Mouse (Mus musculus): ENCODE measurements around the gene Bysl. TPM values are rescaled to one million over a fixed set of nuclear protein-coding genes. Genes with fewer than 3 reads are reported as not detected.
"Not testable (repeated sequence)": the region's sequence is repeated elsewhere in the genome, so short reads cannot be mapped to it uniquely, and the experiment has no call there.

The Bysl gene
- 9.5 and 9.8 TPM in 2 replicates for polyA plus RNA-seq (2012; rRNA removed)

GRCm38 (mm10) chr17:47610849-47611660 lies at the start of gene Bysl, which contains the start of the genes Med20 and Gm20517:
TSS of gene Bysl (minus strand) at chr17:47611492.
TSS of gene Med20 (plus strand) at chr17:47611582.
TSS of gene Gm20517 (plus strand) at chr17:47611589.
- peak; percentile 57 for DNase-seq (ENCODE audit: low read depth)

- DNase-seq (ENCODE audit: low read depth) = no peak
Observed at GRCm38 (mm10) chr17:47658741-47659243, 47.5 kb upstream of the Bysl start.

GRCm38 (mm10) chr17:47657901-47658300 lies 46.6 kb upstream of the Bysl start:
- DNase-seq (ENCODE audit: low read depth) = no peak

GRCm38 (mm10) chr17:47655697-47656096 lies 44.4 kb upstream of the Bysl start:
- DNase-seq (ENCODE audit: low read depth) = no peak

GRCm38 (mm10) chr17:47654346-47654745 lies 43.1 kb upstream of the Bysl start:
- DNase-seq (ENCODE audit: low read depth) = not testable (repeated sequence)

GRCm38 (mm10) chr17:47651953-47652352 lies 40.7 kb upstream of the Bysl start:
- no peak for DNase-seq (ENCODE audit: low read depth)

GRCm38 (mm10) chr17:47648966-47649365 lies 37.7 kb upstream of the Bysl start:
- DNase-seq (ENCODE audit: low read depth) = no peak

GRCm38 (mm10) chr17:47646683-47647082 lies 35.4 kb upstream of the Bysl start:
- DNase-seq (ENCODE audit: low read depth) = no peak

- DNase-seq (ENCODE audit: low read depth) = no peak
Observed at GRCm38 (mm10) chr17:47642992-47643391, 31.7 kb upstream of the Bysl start.

- DNase-seq (ENCODE audit: low read depth) = no peak
Observed at GRCm38 (mm10) chr17:47633999-47634770, 22.9 kb upstream of the Bysl start.

GRCm38 (mm10) chr17:47632181-47632840 lies 21.0 kb upstream of the Bysl start:
- DNase-seq (ENCODE audit: low read depth) = no peak

GRCm38 (mm10) chr17:47630678-47631065 lies 19.4 kb upstream of the Bysl start, which contains the start of gene Usp49:
TSS of gene Usp49 (plus strand) at chr17:47630690.
- no peak for DNase-seq (ENCODE audit: low read depth)

- DNase-seq (ENCODE audit: low read depth) = no peak
Observed at GRCm38 (mm10) chr17:47629717-47630677, 18.7 kb upstream of the Bysl start.

GRCm38 (mm10) chr17:47628851-47629676 lies 17.8 kb upstream of the Bysl start:
- DNase-seq (ENCODE audit: low read depth) = no peak

- no peak for DNase-seq (ENCODE audit: low read depth)
Observed at GRCm38 (mm10) chr17:47627791-47628190, 16.5 kb upstream of the Bysl start.

- no peak for DNase-seq (ENCODE audit: low read depth)
Observed at GRCm38 (mm10) chr17:47626031-47626430, 14.7 kb upstream of the Bysl start.

- DNase-seq (ENCODE audit: low read depth) = no peak
Observed at GRCm38 (mm10) chr17:47625088-47625487, 13.8 kb upstream of the Bysl start.

GRCm38 (mm10) chr17:47624572-47624971 lies 13.3 kb upstream of the Bysl start:
- DNase-seq (ENCODE audit: low read depth) = not testable (repeated sequence)

- DNase-seq (ENCODE audit: low read depth) = no peak
Observed at GRCm38 (mm10) chr17:47622912-47623554, 11.7 kb upstream of the Bysl start.

All from gonadal fat pad, adult 2 months (tissue).